Mouse (Mus musculus) kidney, embryonic 14.5 days (tissue): ENCODE measurements around the gene Rmnd1. TPM values are rescaled to one million over a fixed set of nuclear protein-coding genes. Genes with fewer than 3 reads are reported as not detected.
A peak's percentile ranks its signal among the peaks of the same experiment; 100 is the strongest.

Experiments used
- ATAC-seq: fragments of 200-750 bp; cut with Nextera tagmentation; 2 replicates; pipeline ENCODE4 v1.8.0; 2017; ENCODE audit warnings: moderate number of reproducible peaks, mild to moderate bottlenecking, moderate TSS enrichment, moderate library complexity; ENCODE audit not compliant: low FRiP score, low TSS enrichment
- H3K27ac ChIP-seq: fragments of 300-500 bp; sonication (generic); 2 replicates; pipeline ENCODE4 v1.5.1; 2014; ENCODE audit warnings: low read depth, mild to moderate bottlenecking, low read length, moderate library complexity, mixed read lengths
- H3K27me3 ChIP-seq: fragments of 300-500 bp; sonication (generic); 2 replicates; pipeline ENCODE4 v1.6.1; 2014; ENCODE audit warnings: mild to moderate bottlenecking, low read length; ENCODE audit not compliant: control insufficient read depth, insufficient read depth
- H3K36me3 ChIP-seq: fragments of 300-500 bp; sonication (generic); 2 replicates; pipeline ENCODE4 v1.6.1; 2014; ENCODE audit warnings: low read length, mixed read lengths; ENCODE audit not compliant: control insufficient read depth, insufficient read depth
- H3K4me1 ChIP-seq: fragments of 300-500 bp; sonication (generic); 2 replicates; pipeline ENCODE4 v1.6.1; 2014; ENCODE audit warnings: low read length, mixed read lengths; ENCODE audit not compliant: control insufficient read depth, insufficient read depth
- H3K4me2 ChIP-seq: fragments of 300-500 bp; sonication (generic); replicated peaks from 2 replicates; pipeline ENCODE4 v1.6.1; 2014; ENCODE audit warnings: low read depth, mild to moderate bottlenecking, low read length
- H3K4me3 ChIP-seq: fragments of 300-500 bp; sonication (generic); 2 replicates; pipeline ENCODE4 v1.5.1; 2014; ENCODE audit warnings: mild to moderate bottlenecking, low read length
- H3K9ac ChIP-seq: fragments of 300-500 bp; sonication (generic); 2 replicates; pipeline ENCODE4 v1.6.1; 2014; ENCODE audit warnings: low read depth, mild to moderate bottlenecking, low read length, moderate library complexity
- H3K9me3 ChIP-seq: fragments of 300-500 bp; sonication (generic); 2 replicates; pipeline ENCODE4 v1.6.1; 2016; ENCODE audit warnings: low read length; ENCODE audit not compliant: control insufficient read depth
- WGBS: fragments of 180-500 bp; shearing (Covaris S2); extraction: QIAGEN DNeasy Blood & Tissue Kit; methylation state at CpG from one replicate; pipeline ENCODE4 v1.1.7; 2014; 5-methylcytosine and 5-hydroxymethylcytosine counted together
- polyA plus RNA-seq: library from polyadenylated mRNA; unstranded; fragments of >200 nt; fragmentation: Nextera tagmentation; extraction: Ambion mirVana; gene quantifications from 2 replicates; pipeline ENCODE4 v1.2.1, GENCODE M21; 2014

The Rmnd1 gene
- polyA plus RNA-seq, 1 experiment from 2014 or later, result 61.3 TPM

DNA sequence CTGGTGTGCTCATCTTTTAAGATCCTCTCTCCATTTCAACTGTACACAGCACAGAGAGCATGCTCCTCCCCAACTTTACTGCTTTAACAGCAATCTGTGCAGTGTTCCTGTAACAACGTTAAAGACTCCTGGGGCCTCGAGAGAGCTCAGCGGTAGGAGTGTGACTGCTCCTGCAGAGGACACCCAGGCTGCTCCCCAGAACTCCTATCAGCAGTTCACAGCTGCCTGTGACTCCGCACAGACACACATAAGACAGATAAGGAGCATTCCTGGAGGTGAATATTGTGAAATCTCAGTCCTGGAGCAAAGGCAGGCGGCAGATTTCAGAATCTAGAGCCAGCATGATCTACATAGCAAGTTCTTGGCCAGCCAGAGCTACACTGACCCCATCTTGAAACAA, 26.7 kb downstream of the Rmnd1 start:
- no peak for ATAC-seq
- Histone ChIP-seq H3K9me3 (no peaks in the 10 kb centered on the region), H3K27me3 (no peaks in the 10 kb centered on the region), H3K4me3 (no peak overlapping the region), H3K36me3 (peaks cover 62% of the 10 kb centered on the region), H3K27ac (no peak overlapping the region), H3K4me2 (no peak overlapping the region), H3K9ac (no peak overlapping the region), H3K4me1 (no peaks in the 10 kb centered on the region)
- 82% methylated on average over 5 of the region's 5 CpGs for WGBS

DNA sequence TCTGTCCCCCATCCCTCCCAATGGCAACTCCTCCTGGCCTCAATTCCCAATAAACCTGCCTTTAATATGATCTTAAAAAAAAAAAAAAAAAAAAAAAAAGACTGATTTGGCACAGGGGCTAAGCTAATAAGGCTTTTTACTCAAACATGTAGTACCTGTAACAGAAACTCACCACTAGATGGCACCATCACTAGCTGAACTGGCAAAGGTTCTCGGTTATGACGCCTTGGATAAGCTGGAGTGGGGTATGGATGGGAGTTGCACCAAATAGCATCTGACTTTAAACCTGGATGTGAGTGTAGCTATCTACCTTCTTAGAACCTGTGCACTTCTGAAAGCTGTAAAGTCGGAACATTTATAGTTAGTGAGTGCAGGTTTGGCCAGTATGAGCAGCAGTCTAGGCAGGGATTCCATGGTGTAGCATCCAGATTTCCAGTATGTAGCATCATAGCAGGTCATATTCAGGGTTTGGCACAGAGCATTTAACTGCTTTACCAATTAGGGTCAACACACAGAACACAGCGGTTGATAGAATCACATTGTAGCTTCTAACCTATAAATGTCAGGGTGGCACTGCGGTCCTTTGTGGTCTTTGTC, 27.2 kb downstream of the Rmnd1 start:
- no peaks in the 10 kb centered on the region for H3K9me3 ChIP-seq
- H3K9ac ChIP-seq, result no peak overlapping the region
- no peak overlapping the region for H3K4me2 ChIP-seq
- no peak overlapping the region for H3K4me3 ChIP-seq
- H3K4me1 ChIP-seq, result no peaks in the 10 kb centered on the region
- peaks cover 60% of the 10 kb centered on the region for H3K36me3 ChIP-seq
- H3K27ac ChIP-seq, result no peak overlapping the region
- WGBS, result 63% methylated on average over 5 of the region's 5 CpGs
- ATAC-seq, result 0 out of 2 replicates have a peak, but pooled peaks have one; percentile 41
- no peaks in the 10 kb centered on the region for H3K27me3 ChIP-seq

DNA sequence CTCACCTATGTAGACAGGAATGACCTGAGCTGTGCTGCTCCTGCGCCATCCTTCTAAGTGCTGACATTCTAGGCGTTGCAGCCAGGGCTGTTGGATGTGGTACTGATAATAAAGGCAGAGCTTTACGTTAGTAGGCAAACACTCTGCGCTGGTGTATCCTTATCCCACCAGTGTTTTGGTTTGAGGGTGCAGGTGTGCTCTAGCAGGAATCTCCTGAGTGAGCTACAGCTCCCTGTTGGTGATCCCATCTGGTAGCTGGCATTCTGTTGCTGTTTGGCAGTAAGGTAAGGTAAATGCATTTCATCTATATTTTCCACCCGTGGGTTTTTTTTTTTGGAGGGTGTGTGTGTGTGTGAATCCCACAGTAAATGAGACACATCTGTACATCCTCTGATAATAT, 34.1 kb downstream of the Rmnd1 start:
- Histone ChIP-seq H3K36me3 (peaks cover 51% of the 10 kb centered on the region), H3K4me1 (0 out of 2 replicates have a peak, but pooled peaks cover 3% of the 10 kb centered on the region), H3K27ac (no peak overlapping the region), H3K4me2 (no peak overlapping the region), H3K4me3 (no peak overlapping the region), H3K9ac (no peak overlapping the region), H3K9me3 (no peaks in the 10 kb centered on the region), H3K27me3 (no peaks in the 10 kb centered on the region)
- 87% methylated on average over 5 of the region's 5 CpGs for WGBS
- ATAC-seq, result no peak

DNA sequence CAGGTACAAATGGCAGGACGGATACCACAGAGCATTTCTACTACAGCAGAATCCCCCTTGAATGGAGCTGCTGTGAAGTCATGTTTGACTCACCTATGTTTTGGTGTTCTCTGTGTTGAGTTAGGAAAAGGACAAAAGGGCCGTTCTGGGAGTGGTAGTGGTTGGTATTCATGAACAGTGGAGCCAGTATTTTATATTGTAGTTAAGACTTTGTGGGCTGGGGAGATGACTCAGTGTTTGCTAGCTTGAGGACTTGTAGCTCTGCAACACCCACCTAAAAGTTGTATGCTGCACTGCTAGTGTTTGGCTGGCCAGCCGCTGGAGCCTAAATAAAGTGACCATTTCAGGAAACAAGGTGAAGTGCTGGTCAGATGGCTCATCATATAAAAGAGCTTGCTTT, 36.9 kb downstream of the Rmnd1 start:
- Histone ChIP-seq H3K4me2 (no peak overlapping the region), H3K9me3 (no peaks in the 10 kb centered on the region), H3K36me3 (peaks cover 44% of the 10 kb centered on the region), H3K27ac (no peak overlapping the region), H3K4me1 (peaks cover 18% of the 10 kb centered on the region), H3K9ac (no peak overlapping the region), H3K4me3 (no peak overlapping the region), H3K27me3 (no peaks in the 10 kb centered on the region)
- ATAC-seq, result no peak
- WGBS, result 93% methylated on average over 3 of the region's 3 CpGs

DNA sequence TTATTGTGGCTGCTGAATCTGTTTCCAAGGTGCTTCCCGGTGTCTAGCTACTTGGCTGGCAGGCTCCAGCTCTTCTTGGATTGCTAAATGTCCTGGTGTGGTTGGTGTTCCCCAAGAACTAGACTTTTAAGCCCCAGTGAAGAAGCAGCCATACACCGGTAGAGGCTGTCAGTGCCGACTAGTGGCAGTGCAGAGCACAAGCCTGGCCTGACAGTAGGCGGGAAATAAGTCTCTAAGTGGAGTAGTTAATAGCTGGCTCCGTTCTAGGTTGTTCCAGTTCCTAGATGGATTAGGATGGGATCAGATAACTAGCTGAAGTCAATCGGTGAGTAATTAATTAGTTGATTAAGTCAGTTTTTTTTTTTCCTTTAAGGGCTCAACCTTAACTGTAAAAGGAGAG, 40.3 kb downstream of the Rmnd1 start:
- Histone ChIP-seq H3K36me3 (peaks cover 26% of the 10 kb centered on the region), H3K4me1 (peaks cover 31% of the 10 kb centered on the region), H3K9ac (no peak overlapping the region), H3K27me3 (no peaks in the 10 kb centered on the region), H3K4me2 (no peak overlapping the region), H3K27ac (no peak overlapping the region), H3K4me3 (no peak overlapping the region), H3K9me3 (no peaks in the 10 kb centered on the region)
- 57% methylated on average over 6 of the region's 6 CpGs for WGBS
- ATAC-seq, result no peak

DNA sequence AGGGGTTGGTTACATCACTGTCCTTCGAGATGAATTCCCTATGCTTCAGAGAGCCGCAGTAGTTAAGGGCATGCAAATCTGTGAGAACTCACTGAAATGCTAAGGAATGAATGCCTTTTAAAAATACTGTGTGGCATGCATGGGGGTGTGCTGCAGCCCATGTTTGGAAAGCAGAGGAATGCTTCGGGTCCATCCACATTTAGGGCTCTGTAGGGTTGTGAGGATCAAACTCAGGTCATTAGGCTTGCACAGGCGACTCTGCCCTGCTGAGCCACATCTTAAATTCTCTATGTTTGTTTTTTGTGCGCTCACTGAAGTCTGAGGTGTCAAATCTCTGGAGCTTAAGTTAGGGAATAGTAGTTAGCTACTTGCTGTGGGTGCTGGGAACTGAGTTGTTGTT, 41.1 kb downstream of the Rmnd1 start:
- H3K27me3 ChIP-seq, result no peaks in the 10 kb centered on the region
- peaks cover 23% of the 10 kb centered on the region for H3K36me3 ChIP-seq
- peaks cover 31% of the 10 kb centered on the region for H3K4me1 ChIP-seq
- no peaks in the 10 kb centered on the region for H3K9me3 ChIP-seq
- WGBS, result 40% methylated on average over 5 of the region's 5 CpGs
- H3K4me2 ChIP-seq, result no peak overlapping the region; the same call in 1 of the 2 replicates
- H3K27ac ChIP-seq, result no peak overlapping the region
- H3K9ac ChIP-seq, result no peak overlapping the region
- ATAC-seq, result no peak
- H3K4me3 ChIP-seq, result no peak overlapping the region; the same call in 1 of the 2 replicates

DNA sequence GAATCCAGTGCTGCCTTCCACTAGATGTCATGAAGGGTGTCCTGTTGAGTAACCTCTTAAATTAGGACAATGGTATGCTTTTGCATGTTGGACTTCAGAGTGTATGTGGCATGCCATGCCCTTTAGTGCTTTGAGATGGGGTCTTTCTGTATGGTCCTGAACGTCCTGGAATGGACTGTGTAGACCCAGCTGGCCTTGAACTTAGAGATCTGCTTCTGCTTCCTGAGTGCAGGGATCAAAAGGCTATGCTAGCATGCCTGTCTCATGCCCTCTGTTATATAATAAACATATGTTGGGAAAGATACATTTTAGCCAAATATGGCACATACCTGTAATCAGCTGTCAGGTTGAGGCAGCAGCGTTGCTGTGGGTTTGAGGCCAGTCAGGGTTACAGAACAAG, 41.6 kb downstream of the Rmnd1 start:
- peaks cover 23% of the 10 kb centered on the region for H3K36me3 ChIP-seq
- H3K4me3 ChIP-seq, result no peak overlapping the region
- WGBS, result 56% methylated on average over 2 of the region's 2 CpGs
- no peak for ATAC-seq
- no peak overlapping the region for H3K9ac ChIP-seq
- H3K4me1 ChIP-seq, result peaks cover 33% of the 10 kb centered on the region
- no peak overlapping the region; the same call in 1 of the 2 replicates for H3K4me2 ChIP-seq
- no peak overlapping the region for H3K27ac ChIP-seq
- no peaks in the 10 kb centered on the region for H3K9me3 ChIP-seq
- no peaks in the 10 kb centered on the region for H3K27me3 ChIP-seq

DNA sequence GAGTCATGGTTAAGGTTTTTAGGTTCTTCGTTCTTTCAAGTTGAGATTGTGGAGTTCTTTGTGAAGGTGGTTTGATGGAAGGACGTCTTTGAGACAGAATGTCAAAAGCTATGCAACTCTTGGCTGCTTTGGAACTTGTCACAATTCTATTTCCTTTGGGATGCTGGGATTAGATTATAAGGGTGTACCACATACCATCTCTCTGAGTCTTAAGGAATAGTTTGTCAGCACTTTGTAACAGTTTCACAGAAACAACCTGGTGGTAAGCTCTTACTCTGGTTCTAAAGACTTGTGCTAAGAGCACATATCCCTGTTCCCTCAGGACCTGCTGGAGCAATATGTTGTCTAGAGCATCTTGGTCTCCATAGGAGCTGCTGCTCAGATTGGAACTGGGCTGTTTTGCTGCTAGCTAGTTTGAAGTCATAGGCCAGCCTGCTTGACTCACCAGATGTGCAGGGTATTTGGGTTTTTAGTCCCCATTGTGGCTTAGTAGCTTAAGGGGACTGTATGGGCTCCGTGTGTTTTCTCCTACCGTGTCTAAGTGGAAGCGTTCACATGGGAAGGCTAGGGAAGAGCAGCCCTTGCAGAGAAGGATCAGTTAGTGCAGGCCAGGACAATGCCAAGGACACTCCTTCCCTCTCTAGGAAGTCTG, 42.6 kb downstream of the Rmnd1 start:
- Histone ChIP-seq H3K9ac (peak overlapping the region; percentile 99; the same call in 1 of the 2 replicates), H3K4me2 (peak overlapping the region; percentile 91), H3K27ac (no peak overlapping the region), H3K4me3 (peak overlapping the region; percentile 94), H3K36me3 (peaks cover 15% of the 10 kb centered on the region), H3K27me3 (no peaks in the 10 kb centered on the region), H3K4me1 (peaks cover 33% of the 10 kb centered on the region), H3K9me3 (no peaks in the 10 kb centered on the region)
- WGBS, result 54% methylated on average over 5 of the region's 5 CpGs
- ATAC-seq, result no peak

DNA sequence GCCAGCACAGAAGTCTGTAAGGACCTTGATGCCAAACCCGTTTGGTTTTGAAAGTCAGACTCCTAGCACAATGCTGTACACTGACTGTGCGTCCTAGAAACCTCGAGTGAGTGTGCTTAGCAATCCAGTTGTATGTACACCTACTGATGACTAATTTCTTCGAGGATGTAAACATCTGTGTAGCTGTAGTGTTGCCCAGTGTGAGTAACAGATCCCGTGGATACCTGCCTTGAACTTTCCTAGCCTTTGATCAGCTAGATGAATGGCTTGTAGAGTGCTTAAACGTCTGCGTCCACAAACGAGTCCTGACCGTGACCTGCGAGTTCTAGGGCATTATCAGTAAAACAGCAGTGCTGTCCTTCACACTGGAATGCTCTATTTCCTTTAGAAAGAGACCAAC, 43.2 kb downstream of the Rmnd1 start:
- H3K4me1 ChIP-seq, result peaks cover 31% of the 10 kb centered on the region
- no peaks in the 10 kb centered on the region for H3K9me3 ChIP-seq
- peak overlapping the region; percentile 91 for H3K4me2 ChIP-seq
- no peaks in the 10 kb centered on the region for H3K27me3 ChIP-seq
- WGBS, result 13% methylated on average over 10 of the region's 10 CpGs
- no peak for ATAC-seq
- peak overlapping the region; percentile 94 for H3K4me3 ChIP-seq
- no peak overlapping the region for H3K27ac ChIP-seq
- H3K9ac ChIP-seq, result peak overlapping the region; percentile 99
- peaks cover 10% of the 10 kb centered on the region for H3K36me3 ChIP-seq
